Mouse (Mus musculus) G1E (cell line): ENCODE results near the gene Krtcap2.

ENCODE experiments used
- CTCF ChIP-seq: IDR thresholded peaks from 2 replicates; pipeline ENCODE4 v1.5.1; 2012; ENCODE audit warnings: low read depth, low read length, inconsistent platforms, mixed read lengths
- GATA1 ChIP-seq: IDR thresholded peaks from 2 replicates; pipeline ENCODE4 v1.6.1; 2012; ENCODE audit warnings: borderline replicate concordance, low read length, inconsistent platforms, mixed read lengths
- GATA2 ChIP-seq: IDR thresholded peaks from 2 replicates; pipeline ENCODE4 v1.6.1; 2012; ENCODE audit warnings: low read depth, low read length, inconsistent platforms, borderline replicate concordance
- POLR2AphosphoS5 ChIP-seq: IDR thresholded peaks from 2 replicates; pipeline ENCODE4 v1.6.1; 2012; ENCODE audit warnings: low read depth, low read length, inconsistent platforms; ENCODE audit not compliant: insufficient replicate concordance
- TAL1 ChIP-seq: conservative IDR thresholded peaks from 2 replicates; pipeline ENCODE4 v1.6.1; 2012; ENCODE audit warnings: low read depth, low read length, inconsistent platforms, mixed read lengths

GRCm38 (mm10) chr3:89251365-89251895, 5.7 kb downstream of the Krtcap2 start:
- TF ChIP-seq CTCF (no peak), POLR2AphosphoS5 (no peak), TAL1 (no peak), GATA1 (no peak), GATA2 (no peak)
